Mouse (Mus musculus) adrenal gland, adult 8-10 months (tissue): ENCODE data around the gene Ccdc146. TPM values are rescaled to one million over a fixed set of nuclear protein-coding genes. Genes with fewer than 3 reads are reported as not detected.
A peak's percentile ranks its signal among the peaks of the same experiment; 100 is the strongest.
"Not testable (repeated sequence)": the region's sequence is repeated elsewhere in the genome, so short reads cannot be mapped to it uniquely, and the experiment has no call there.

Experiments used
- DNase-seq: peaks from one replicate; pipeline ENCODE4 v3.0.0; 2022
- total RNA-seq, 4 experiments: library from RNA; stranded (reverse); gene quantifications; 2 replicates each; pipeline ENCODE4 v1.2.4; 2022

The Ccdc146 gene
- total RNA-seq, 4 experiments from 2014 or later: 0.12 to 0.37 (median 0.28) TPM; not detected in 1

GRCm38 (mm10) chr5:21386432-21386831 is 38.0 kb downstream of the Ccdc146 start:
- no peak for DNase-seq

DNA sequence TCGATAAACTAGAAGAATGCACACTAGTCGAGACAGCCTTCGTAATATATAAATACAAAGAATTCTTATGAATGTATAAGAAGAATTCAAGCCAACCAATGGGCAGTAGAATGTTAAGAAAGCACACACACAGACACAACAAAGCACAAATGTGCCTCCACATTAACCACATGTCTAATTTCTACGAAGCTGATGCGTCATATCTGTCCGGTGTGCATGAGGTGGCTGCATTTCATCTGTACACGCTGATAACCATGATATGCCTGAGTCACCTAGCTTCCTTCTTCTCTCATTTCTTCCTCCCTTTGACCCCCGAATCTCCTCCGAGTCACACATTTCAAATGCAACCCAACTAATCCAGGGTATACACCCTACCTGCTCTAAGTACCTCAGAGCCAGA is 39.5 kb downstream of the Ccdc146 start:
- DNase-seq: no peak

DNA sequence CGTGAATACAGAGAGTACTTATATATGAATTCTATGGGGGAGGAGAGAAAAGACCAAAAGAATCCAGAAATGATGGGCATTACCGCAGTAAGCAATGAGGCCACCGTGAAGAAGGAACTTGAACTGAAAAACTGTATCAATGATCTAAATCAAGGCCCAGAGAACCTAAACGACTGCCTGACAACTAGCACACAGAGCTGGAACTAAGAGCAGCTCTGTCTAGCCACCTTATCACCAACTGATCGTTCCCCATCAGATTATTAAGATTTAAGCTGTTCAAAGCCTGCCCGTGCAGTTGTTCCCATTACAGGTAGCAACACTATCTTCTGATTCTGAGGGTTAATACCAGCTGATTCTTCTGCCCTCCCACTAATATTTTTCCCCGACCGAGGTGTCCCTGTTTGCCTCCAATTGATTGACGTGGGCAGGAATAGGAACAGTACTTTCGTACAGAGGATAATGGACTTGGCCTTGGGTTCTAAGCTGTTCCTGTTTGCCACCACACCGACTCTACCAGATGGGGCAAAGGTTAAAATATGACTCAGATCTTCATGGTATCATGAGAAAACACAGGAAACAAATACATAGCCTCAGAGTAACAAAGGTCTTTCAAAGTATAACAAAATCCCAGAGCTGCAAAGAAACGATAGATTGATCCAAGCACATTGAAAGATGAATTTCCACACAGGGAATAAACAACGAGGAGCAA is 40.1 kb downstream of the Ccdc146 start:
- no peak for DNase-seq

DNA sequence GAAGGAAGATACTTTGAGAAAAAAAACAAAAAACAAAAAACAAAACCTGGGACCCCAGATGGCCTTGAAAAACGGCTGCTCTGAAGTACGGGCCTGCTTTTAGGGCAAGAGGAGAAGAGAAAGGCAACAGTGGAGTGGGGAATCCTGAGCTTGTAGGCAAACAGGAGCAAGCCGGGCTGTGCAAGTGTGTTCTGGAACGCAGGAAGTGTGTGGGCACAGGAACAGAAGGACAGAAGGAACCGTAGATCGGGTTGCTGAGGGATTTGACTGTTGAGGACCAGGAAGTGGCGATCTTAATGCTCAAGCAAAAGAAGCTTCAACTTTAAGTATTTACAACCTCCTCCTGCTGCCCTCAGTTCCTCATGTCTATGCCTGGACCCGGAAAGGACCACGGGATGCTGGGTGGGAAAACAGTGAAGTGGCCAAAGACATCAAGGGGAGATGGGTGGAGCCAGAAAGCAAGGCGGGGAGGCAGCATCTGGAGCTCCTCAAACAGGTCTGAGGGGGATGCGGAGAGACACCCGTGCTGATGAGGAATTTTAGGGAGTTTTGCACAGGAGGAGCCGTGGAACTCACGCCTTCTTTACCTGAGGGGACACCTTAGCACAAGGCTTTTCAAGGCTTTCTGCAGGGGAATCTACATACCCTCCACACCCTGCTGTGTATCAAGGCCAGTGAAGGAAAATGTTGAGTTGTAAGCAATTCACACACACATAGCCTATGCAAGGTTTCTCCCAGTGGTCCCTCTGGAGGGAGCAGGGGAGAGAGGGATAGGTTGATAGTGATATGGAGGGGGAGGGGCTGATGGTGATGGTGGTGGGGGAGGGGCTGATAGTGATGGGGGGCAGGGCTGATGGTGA is 40.9 kb downstream of the Ccdc146 start:
- DNase-seq: no peak

GRCm38 (mm10) chr5:21382678-21383077 is 41.8 kb downstream of the Ccdc146 start:
- DNase-seq: no peak

- no peak for DNase-seq
These were observed 42.5 kb downstream of the Ccdc146 start for GRCm38 (mm10) chr5:21381986-21382385.

DNA sequence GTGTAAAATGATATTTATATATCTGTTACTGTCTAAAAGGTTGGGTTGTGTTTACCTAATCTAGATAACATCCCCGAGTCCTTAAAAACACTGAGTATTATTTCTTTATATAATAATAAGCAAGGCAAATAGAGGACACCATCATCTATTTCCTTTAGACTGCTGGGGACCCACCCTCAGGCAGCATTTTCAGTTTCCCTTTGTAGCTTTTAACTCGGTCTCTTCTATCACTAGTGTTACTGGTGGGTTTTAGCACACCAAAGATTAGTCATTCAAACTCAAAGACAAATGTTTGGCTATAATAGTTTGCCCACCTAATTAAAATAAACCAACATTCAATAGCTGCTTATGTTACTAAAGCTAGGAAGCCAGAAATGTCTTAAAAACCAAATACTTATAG is 46.1 kb downstream of the Ccdc146 start:
- DNase-seq: no peak

DNA sequence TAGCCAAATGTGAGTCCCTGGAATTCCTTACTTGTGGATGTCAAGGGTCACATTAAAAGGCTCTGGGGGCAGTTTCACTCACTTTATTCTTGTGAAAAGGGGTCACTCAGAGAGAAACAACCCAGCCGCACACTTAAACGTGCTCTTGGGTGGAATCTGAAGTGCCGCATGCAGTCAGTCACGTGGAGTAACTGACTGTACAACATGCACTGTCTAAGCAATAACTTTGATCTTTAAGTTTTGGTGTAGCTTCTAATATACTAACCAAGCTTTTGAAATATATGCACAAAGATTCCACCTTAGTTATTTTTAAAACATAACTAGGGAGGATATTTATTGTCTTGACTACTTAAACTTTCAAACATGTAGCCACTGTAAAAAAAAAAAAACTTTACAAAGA is 47.5 kb downstream of the Ccdc146 start:
- DNase-seq: no peak

- no peak for DNase-seq
These were observed 51.3 kb downstream of the Ccdc146 start for GRCm38 (mm10) chr5:21373180-21373518.

DNA sequence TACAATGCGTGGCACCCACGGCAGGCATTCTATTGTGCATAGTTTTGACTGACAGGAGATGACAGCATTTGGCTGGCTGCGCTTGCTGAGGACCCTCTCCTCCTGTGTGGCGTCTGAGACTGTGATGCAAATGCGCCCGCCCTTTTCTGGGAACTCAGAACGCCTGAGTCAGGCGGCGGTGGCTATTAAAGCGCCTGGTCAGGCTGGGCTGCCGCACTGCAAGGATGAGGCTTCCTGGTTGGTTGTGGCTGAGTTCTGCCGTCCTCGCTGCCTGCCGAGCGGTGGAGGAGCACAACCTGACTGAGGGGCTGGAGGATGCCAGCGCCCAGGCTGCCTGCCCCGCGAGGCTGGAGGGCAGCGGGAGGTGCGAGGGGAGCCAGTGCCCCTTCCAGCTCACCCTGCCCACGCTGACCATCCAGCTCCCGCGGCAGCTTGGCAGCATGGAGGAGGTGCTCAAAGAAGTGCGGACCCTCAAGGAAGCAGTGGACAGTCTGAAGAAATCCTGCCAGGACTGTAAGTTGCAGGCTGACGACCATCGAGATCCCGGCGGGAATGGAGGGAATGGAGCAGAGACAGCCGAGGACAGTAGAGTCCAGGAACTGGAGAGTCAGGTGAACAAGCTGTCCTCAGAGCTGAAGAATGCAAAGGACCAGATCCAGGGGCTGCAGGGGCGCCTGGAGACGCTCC is 51.8 kb downstream of the Ccdc146 start, which contains the start of gene Fgl2:
TSS of gene Fgl2 (plus strand) at position 150 of the 687 bp plus-strand sequence.
- peak; percentile 12 for DNase-seq

- no peak for DNase-seq
These were observed 52.6 kb downstream of the Ccdc146 start for GRCm38 (mm10) chr5:21371920-21372319.

DNA sequence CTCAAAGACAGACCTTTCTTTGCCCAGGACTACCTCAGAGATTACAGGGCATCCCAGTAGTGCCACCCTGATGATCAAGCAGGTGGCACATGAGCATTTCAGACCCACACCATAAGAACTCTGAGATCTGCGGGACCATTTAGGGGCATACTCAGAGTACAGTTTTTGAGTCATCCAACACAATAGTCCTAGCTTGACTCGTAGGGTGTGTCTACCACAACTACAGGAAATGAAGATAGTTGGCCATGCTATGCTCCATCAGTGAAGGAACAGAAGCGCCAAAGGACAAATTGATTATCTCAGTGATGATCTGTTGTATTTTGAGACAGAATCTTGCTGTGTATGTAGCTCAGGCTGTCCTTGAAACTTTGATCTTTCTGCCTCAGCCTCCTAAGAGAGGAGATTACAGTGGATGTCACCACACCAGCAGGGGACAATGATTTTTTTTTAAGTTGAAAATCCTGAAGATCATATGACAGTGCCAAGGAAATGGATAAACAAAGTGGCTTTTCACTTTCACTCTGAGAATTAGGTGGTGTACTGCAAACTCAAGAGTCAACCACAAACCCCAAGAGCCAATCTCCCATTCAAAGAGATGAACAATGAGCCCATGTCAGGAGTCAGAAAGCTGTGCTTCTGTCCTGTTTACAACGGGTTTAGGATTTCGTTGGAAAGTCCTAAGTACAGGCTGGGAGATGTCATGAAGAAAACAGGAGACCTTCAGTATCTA is 54.1 kb downstream of the Ccdc146 start:
- DNase-seq: no peak

DNA sequence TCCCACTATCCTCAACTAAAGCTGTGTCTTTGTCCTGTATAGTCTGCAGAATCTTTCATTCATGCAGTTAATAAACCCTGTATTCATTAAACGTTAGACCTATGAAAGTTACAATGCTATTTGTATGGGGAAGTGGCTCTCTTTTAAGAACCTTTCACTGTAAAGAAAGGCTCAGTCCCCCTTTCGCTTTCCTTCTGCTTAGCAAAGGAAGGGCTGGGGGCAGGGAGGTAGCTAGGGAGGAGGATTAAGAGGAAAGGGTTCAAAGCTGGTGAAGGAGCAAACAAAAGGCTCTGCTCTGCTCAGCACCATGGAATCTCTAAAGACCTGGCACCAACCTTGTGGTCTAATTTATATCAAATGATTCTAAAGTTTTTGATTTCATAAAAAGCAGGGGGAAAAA is 57.0 kb downstream of the Ccdc146 start:
- no peak for DNase-seq

- no peak for DNase-seq
These were observed 58.0 kb downstream of the Ccdc146 start for GRCm38 (mm10) chr5:21366338-21367053.

DNA sequence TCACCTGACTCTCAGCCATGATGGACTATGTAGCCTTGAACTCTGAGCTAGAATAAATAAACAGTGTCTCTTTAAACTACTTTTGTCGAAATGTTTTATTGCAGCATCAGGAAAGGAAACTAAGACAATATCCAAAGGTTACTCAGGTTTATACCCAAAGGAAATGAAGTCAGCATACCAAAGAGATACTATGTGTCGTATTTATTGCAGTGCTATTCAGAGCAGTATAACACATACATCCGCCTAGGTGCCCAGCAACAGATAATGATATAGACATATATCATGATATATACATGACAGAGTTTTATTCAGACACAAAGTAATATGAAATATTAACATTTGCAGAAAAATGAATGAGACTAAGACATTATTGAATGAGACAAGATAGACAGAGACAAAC is 61.1 kb downstream of the Ccdc146 start:
- DNase-seq: no peak

GRCm38 (mm10) chr5:21358648-21359047 is 65.8 kb downstream of the Ccdc146 start:
- DNase-seq: no peak

DNA sequence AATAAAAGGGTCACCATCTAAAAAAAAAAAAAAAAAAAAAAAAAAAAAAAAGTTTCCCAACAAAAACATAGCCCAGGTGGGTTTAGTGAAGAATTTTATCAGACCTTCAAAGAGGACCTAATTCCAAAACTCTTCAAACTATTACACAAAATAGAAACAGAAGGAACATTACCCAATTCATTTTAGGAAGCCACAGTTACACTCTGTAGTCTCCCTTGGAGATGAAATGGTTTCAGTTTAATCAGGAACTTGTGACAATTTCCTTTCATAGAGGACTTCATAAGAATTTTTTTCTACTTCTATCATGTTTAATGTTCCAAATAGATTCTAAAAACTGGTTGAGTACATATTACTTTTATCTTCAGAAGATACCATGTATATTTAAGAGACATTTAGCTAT is 72.8 kb downstream of the Ccdc146 start:
- no peak for DNase-seq

DNA sequence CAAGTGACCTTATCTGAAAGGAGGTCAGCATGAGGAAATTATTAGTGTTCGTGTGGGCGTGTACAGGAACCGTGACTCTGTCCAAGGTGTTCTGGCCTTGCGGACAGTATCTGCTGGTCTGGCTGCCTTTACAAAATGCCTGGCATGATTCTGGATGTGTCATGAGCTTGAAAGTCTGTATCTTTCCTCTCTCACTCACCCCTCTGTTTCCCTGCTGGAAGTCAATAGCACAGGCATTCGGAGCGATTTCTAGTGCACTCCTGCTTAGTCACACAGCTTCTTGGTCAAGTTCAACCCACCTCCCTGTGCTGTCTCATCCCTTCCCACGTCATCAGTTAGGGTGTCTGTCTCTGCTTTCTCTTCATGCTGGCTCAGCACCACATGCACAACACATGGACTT is 76.1 kb downstream of the Ccdc146 start:
- peak; percentile 47 for DNase-seq

GRCm38 (mm10) chr5:21342265-21342664 is 82.2 kb downstream of the Ccdc146 start:
- not testable (repeated sequence) for DNase-seq

- DNase-seq: no peak
These were observed 92.4 kb downstream of the Ccdc146 start for GRCm38 (mm10) chr5:21332119-21332518.

- no peak for DNase-seq
These were observed 92.8 kb downstream of the Ccdc146 start for GRCm38 (mm10) chr5:21331656-21332055.
